Mouse (Mus musculus) CH12.LX (cell line): Measurements from ENCODE around the gene Fig4. TPM values are rescaled to one million over a fixed set of nuclear protein-coding genes. Genes with fewer than 3 reads are reported as not detected.

Experiments
- DNase-seq: peaks from one replicate; pipeline ENCODE4 v3.0.0-alpha.2; 2013; ENCODE audit errors: extremely low read depth
- H3K27ac ChIP-seq: 2 replicates; pipeline ENCODE4 v1.5.1; 2012; ENCODE audit warnings: low read depth, mild to moderate bottlenecking, control low read depth, moderate library complexity; ENCODE audit not compliant: insufficient read depth
- H3K27me3 ChIP-seq: replicated peaks from 2 replicates; pipeline ENCODE3; 2012; ENCODE audit warnings: inconsistent platforms
- H3K36me3 ChIP-seq, 2 experiments: replicated peaks in 1 of 2; 2 replicates each; pipeline versions ENCODE3 to v1.6.1; 2012; ENCODE audit warnings: inconsistent platforms in 1 of 2, low read length in 1 of 2, mild to moderate bottlenecking in 1 of 2, mixed read lengths in 1 of 2, moderate library complexity in 1 of 2; ENCODE audit not compliant: control insufficient read depth in 1 of 2, insufficient read depth in 1 of 2
- H3K4me1 ChIP-seq, 2 experiments: 2 replicates each; pipeline ENCODE4 v1.6.1; 2012; ENCODE audit warnings: inconsistent platforms in 1 of 2, moderate library complexity in 1 of 2; ENCODE audit not compliant: insufficient read depth in 2 of 2, control insufficient read depth in 1 of 2
- H3K4me2 ChIP-seq: 2 replicates; pipeline ENCODE4 v1.6.1; 2012; ENCODE audit warnings: low read depth, mild to moderate bottlenecking, control low read depth; ENCODE audit not compliant: poor library complexity, insufficient read depth, severe bottlenecking
- H3K4me3 ChIP-seq, 3 experiments: fragments of 150-350 bp in 1 of 3; sonication (generic) in 1 of 3; replicated peaks in 1 of 3; 2 replicates each; pipeline versions ENCODE3 to v1.5.1; 2011 to 2012; ENCODE audit warnings: low read depth in 2 of 3, low read length in 2 of 3, mild to moderate bottlenecking in 2 of 3, moderate library complexity in 2 of 3, control low read depth in 1 of 3, improper control_type of control experiment in 1 of 3, inconsistent platforms in 1 of 3, mixed read lengths in 1 of 3; ENCODE audit not compliant: poor library complexity in 1 of 3
- H3K79me2 ChIP-seq: replicated peaks from 2 replicates; pipeline ENCODE4 v1.6.1; 2012; ENCODE audit warnings: mild to moderate bottlenecking, moderate library complexity; ENCODE audit not compliant: control insufficient read depth, poor library complexity, insufficient read depth, severe bottlenecking; ENCODE audit errors: extremely low read depth
- H3K9ac ChIP-seq: 2 replicates; pipeline ENCODE4 v1.6.1; 2012; ENCODE audit warnings: low read depth, mild to moderate bottlenecking, control low read depth, moderate library complexity; ENCODE audit not compliant: insufficient read depth
- H3K9me3 ChIP-seq: replicated peaks from 2 replicates; pipeline ENCODE3; 2012; ENCODE audit warnings: low read length, inconsistent platforms, mixed read lengths
- BHLHE40 ChIP-seq: IDR thresholded peaks from 2 replicates; pipeline ENCODE4 v1.6.1; 2011; ENCODE audit warnings: mild to moderate bottlenecking, low read depth, low read length, improper control_type of control experiment
- CHD1 ChIP-seq: IDR thresholded peaks from 2 replicates; pipeline ENCODE4 v1.6.1; 2012; ENCODE audit warnings: low read depth, low read length, improper control_type of control experiment, inconsistent platforms
- CHD2 ChIP-seq: IDR thresholded peaks from 2 replicates; pipeline ENCODE4 v1.6.1; 2011; ENCODE audit warnings: low read length, improper control_type of control experiment
- CTCF ChIP-seq, 2 experiments: IDR thresholded peaks in 1 of 2; conservative IDR thresholded peaks in 1 of 2; 2 replicates each; pipeline ENCODE4 v1.5.1; 2011 to 2012; ENCODE audit warnings: low read depth in 2 of 2, low read length in 2 of 2, improper control_type of control experiment in 1 of 2, inconsistent platforms in 1 of 2, mild to moderate bottlenecking in 1 of 2, moderate library complexity in 1 of 2
- E2F4 ChIP-seq: IDR thresholded peaks from 2 replicates; pipeline ENCODE4 v1.6.1; 2011; ENCODE audit warnings: low read depth, low read length, improper control_type of control experiment; ENCODE audit not compliant: insufficient replicate concordance
- ELF1 ChIP-seq: IDR thresholded peaks from 2 replicates; pipeline ENCODE4 v1.6.1; 2014; ENCODE audit warnings: low read depth, mild to moderate bottlenecking, inconsistent platforms, low read length, improper control_type of control experiment
- EP300 ChIP-seq: IDR thresholded peaks from 2 replicates; pipeline ENCODE4 v1.6.1; 2011; ENCODE audit warnings: low read length, improper control_type of control experiment
- HCFC1 ChIP-seq: IDR thresholded peaks from 2 replicates; pipeline ENCODE4 v1.6.1; 2012; ENCODE audit warnings: low read depth, mild to moderate bottlenecking, inconsistent platforms, low read length, improper control_type of control experiment
- IRF4 ChIP-seq: IDR thresholded peaks from 2 replicates; pipeline ENCODE4 v1.6.1; 2014; ENCODE audit warnings: low read depth, mild to moderate bottlenecking, inconsistent platforms, low read length, improper control_type of control experiment
- JUN ChIP-seq: IDR thresholded peaks from 2 replicates; pipeline ENCODE4 v1.6.1; 2011; ENCODE audit warnings: low read depth, mild to moderate bottlenecking, low read length, improper control_type of control experiment, moderate library complexity; ENCODE audit not compliant: insufficient read depth
- JUND ChIP-seq: conservative IDR thresholded peaks from 2 replicates; pipeline ENCODE4 v1.6.1; 2011; ENCODE audit warnings: low read depth, low read length, improper control_type of control experiment
- MAFK ChIP-seq: IDR thresholded peaks from 2 replicates; pipeline ENCODE4 v1.6.1; 2011; ENCODE audit warnings: low read length, improper control_type of control experiment; ENCODE audit not compliant: insufficient replicate concordance
- MAZ ChIP-seq: IDR thresholded peaks from 2 replicates; pipeline ENCODE4 v1.6.1; 2012; ENCODE audit warnings: low read depth, mild to moderate bottlenecking, inconsistent platforms, low read length, improper control_type of control experiment, moderate library complexity
- MEF2A ChIP-seq: IDR thresholded peaks from 2 replicates; pipeline ENCODE4 v1.6.1; 2014; ENCODE audit warnings: low read depth, mild to moderate bottlenecking, inconsistent platforms, low read length, improper control_type of control experiment, borderline replicate concordance
- MYC ChIP-seq: IDR thresholded peaks from 2 replicates; pipeline ENCODE4 v1.6.1; 2011; ENCODE audit warnings: low read depth, mild to moderate bottlenecking, improper control_type of control experiment, low read length
- NELFE ChIP-seq: IDR thresholded peaks from 2 replicates; pipeline ENCODE4 v1.6.1; 2011; ENCODE audit warnings: low read depth, low read length, improper control_type of control experiment
- NRF1 ChIP-seq: IDR thresholded peaks from 2 replicates; pipeline ENCODE4 v1.6.1; 2014; ENCODE audit warnings: low read depth, mild to moderate bottlenecking, inconsistent platforms, low read length, improper control_type of control experiment, moderate library complexity
- PAX5 ChIP-seq: IDR thresholded peaks from 2 replicates; pipeline ENCODE4 v1.6.1; 2012; ENCODE audit warnings: low read length, inconsistent platforms, mixed read lengths
- POLR2A ChIP-seq: IDR thresholded peaks from 2 replicates; pipeline ENCODE4 v1.6.1; 2011; ENCODE audit warnings: low read depth, mild to moderate bottlenecking, improper control_type of control experiment, low read length
- POLR2AphosphoS2 ChIP-seq: IDR thresholded peaks from 2 replicates; pipeline ENCODE4 v1.6.1; 2011; ENCODE audit warnings: low read depth, low read length, improper control_type of control experiment
- RAD21 ChIP-seq: IDR thresholded peaks from 2 replicates; pipeline ENCODE4 v1.6.1; 2011; ENCODE audit warnings: low read depth, mild to moderate bottlenecking, low read length, improper control_type of control experiment, moderate library complexity
- TBP ChIP-seq: conservative IDR thresholded peaks from 2 replicates; pipeline ENCODE4 v1.6.1; 2011; ENCODE audit warnings: low read depth, low read length, improper control_type of control experiment
- TCF12 ChIP-seq: IDR thresholded peaks from 2 replicates; pipeline ENCODE4 v1.6.1; 2014; ENCODE audit warnings: low read depth, mild to moderate bottlenecking, inconsistent platforms, low read length, improper control_type of control experiment
- USF1 ChIP-seq: IDR thresholded peaks from 2 replicates; pipeline ENCODE4 v1.6.1; 2014; ENCODE audit warnings: low read depth, mild to moderate bottlenecking, inconsistent platforms, low read length, improper control_type of control experiment
- USF2 ChIP-seq: conservative IDR thresholded peaks from 2 replicates; pipeline ENCODE4 v1.6.1; 2011; ENCODE audit warnings: low read depth, low read length, improper control_type of control experiment
- ZC3H11A ChIP-seq: IDR thresholded peaks from 2 replicates; pipeline ENCODE4 v1.6.1; 2012; ENCODE audit warnings: low read depth, mild to moderate bottlenecking, inconsistent platforms, low read length, improper control_type of control experiment
- ZKSCAN1 ChIP-seq: IDR thresholded peaks from 2 replicates; pipeline ENCODE4 v1.6.1; 2012; ENCODE audit warnings: low read depth, inconsistent platforms, low read length, improper control_type of control experiment, borderline replicate concordance
- ZMIZ1 ChIP-seq: IDR thresholded peaks from 2 replicates; pipeline ENCODE4 v1.6.1; 2012; ENCODE audit warnings: low read depth, mild to moderate bottlenecking, inconsistent platforms, low read length, improper control_type of control experiment
- dilution Hi-C: fragments of 300-500 bp; cut with MboI; formaldehyde crosslinking; loops from 2 replicates; pipeline ENCODE4 v1.14.3; 2020; ENCODE audit warnings: low sequenced_read_pairs; ENCODE audit not compliant: extremely low pct_unique_long_range_greater_than_20kb, extremely low pct_ligation_motif_present
- in situ Hi-C: fragments of 300-500 bp; cut with MboI; formaldehyde crosslinking; loops from 3 replicates; pipeline ENCODE4 v1.14.3; 2019; ENCODE audit warnings: low sequenced_read_pairs, low pct_ligation_motif_present, low pct_unique_long_range_greater_than_20kb, mixed read lengths
- polyA plus RNA-seq: library from polyadenylated mRNA; unstranded; fragments of >175 nt; gene quantifications from 2 replicates; pipeline ENCODE4 v1.2.1, GENCODE M21; 2012; ENCODE audit warnings: low read depth; ENCODE audit not compliant: insufficient read length
- total RNA-seq, 2 experiments: library from RNA; depleted of rRNA; stranded (reverse); fragments of 300-350 nt in 1 of 2; fragments of >200 nt in 1 of 2; gene quantifications; 2 replicates each; pipeline ENCODE4 v1.2.3; 2012 to 2014

The Fig4 gene
- total and polyA plus RNA-seq, 3 experiments, result 22.6 to 39.6 (median 35.4) TPM

- in situ Hi-C loops, result no loop called here
- no peak for DNase-seq
- H3K36me3 ChIP-seq, result peaks cover 12 to 70% of the 10 kb centered on the region in 2 experiments
- H3K9me3 ChIP-seq, result no peaks in the 10 kb centered on the region
- H3K27ac ChIP-seq, result no peak overlapping the region
- H3K4me2 ChIP-seq, result no peak overlapping the region
- H3K4me1 ChIP-seq, result no peaks in the 10 kb centered on the region
- no peaks in the 10 kb centered on the region for H3K27me3 ChIP-seq
- no peaks in the 10 kb centered on the region for H3K79me2 ChIP-seq
- TF ChIP-seq PAX5 (no peak), POLR2A (no peak), ZMIZ1 (no peak), JUN (no peak), TBP (no peak), E2F4 (no peak), CHD1 (no peak), JUND (no peak), CHD2 (no peak), IRF4 (no peak), USF2 (no peak), EP300 (no peak), POLR2AphosphoS2 (no peak), MAZ (no peak), RAD21 (no peak), BHLHE40 (no peak), ZKSCAN1 (no peak), MEF2A (no peak)
- dilution Hi-C loops, result no loop called here
- no peak overlapping the region for H3K4me3 ChIP-seq
- no peak overlapping the region for H3K9ac ChIP-seq
Measured at GRCm38 (mm10) chr10:41231163-41231835, 71.8 kb downstream of the Fig4 start.

- dilution Hi-C loops, result no loop called here
- in situ Hi-C loops, result no loop called here
- Histone ChIP-seq H3K4me1 (no peaks in the 10 kb centered on the region), H3K4me2 (no peak overlapping the region), H3K27me3 (no peaks in the 10 kb centered on the region), H3K9ac (no peak overlapping the region), H3K27ac (no peak overlapping the region)
- TF ChIP-seq NRF1 (no peak), MAFK (no peak), BHLHE40 (no peak), CHD1 (no peak), CTCF (conservative IDR thresholded peaks at IDR 0.05 in 1 of 2, IDR thresholded peaks at IDR 0.05 in 1 of 2; ENCODE audit: low read depth in 2 of 2, low read length in 2 of 2) (no peak), NELFE (no peak), ELF1 (no peak), USF1 (no peak), E2F4 (no peak), TCF12 (no peak), POLR2A (no peak), MYC (no peak), HCFC1 (no peak), RAD21 (no peak), ZC3H11A (no peak), ZMIZ1 (no peak), TBP (no peak), ZKSCAN1 (no peak), POLR2AphosphoS2 (no peak), JUN (no peak)
- TF ChIP-seq, all 38 proteins: peak for 0
- no peak for DNase-seq
- H3K9me3 ChIP-seq, result no peaks in the 10 kb centered on the region
- H3K79me2 ChIP-seq, result no peaks in the 10 kb centered on the region
- H3K36me3 ChIP-seq, result peaks cover 17 to 66% of the 10 kb centered on the region in 2 experiments
- no peak overlapping the region for H3K4me3 ChIP-seq
Measured at GRCm38 (mm10) chr10:41227626-41228025, 75.4 kb downstream of the Fig4 start.
